Mouse (Mus musculus) thymus, adult 2 months (tissue): ENCODE data around the gene Rnf4.

ENCODE experiments used
- CTCF ChIP-seq: fragments of 200-500 bp; IDR thresholded peaks from 2 replicates; pipeline ENCODE4 v1.5.1; 2012; ENCODE audit warnings: mild to moderate bottlenecking, control low read depth, low read length, moderate library complexity, borderline replicate concordance; ENCODE audit not compliant: control insufficient read depth, poor library complexity, insufficient read depth; ENCODE audit errors: extremely low read depth
- POLR2A ChIP-seq: fragments of 200-500 bp; IDR thresholded peaks from 2 replicates; pipeline ENCODE4 v1.6.1; 2012; ENCODE audit warnings: mild to moderate bottlenecking, low read length, control low read depth, moderate library complexity; ENCODE audit not compliant: control insufficient read depth, poor library complexity, insufficient read depth; ENCODE audit errors: extremely low read depth

GRCm38 (mm10) chr5:34369341-34370021 lies 33.4 kb downstream of the Rnf4 start, which contains the start of gene Fam193a:
- 0 out of 2 replicates have a peak, but pooled peaks have one; percentile 24 for TF ChIP-seq CTCF
- TF ChIP-seq POLR2A = no peak
